Mouse (Mus musculus) heart, adult 2 months (tissue): ENCODE data around the gene Cdc34.

Experiments
- CTCF ChIP-seq: fragments of 200-600 bp; IDR thresholded peaks from 2 replicates; pipeline ENCODE4 v1.8.1; 2022; ENCODE audit warnings: antibody characterized with exemption, mild to moderate bottlenecking, moderate library complexity
- EP300 ChIP-seq: fragments of 200-500 bp; IDR thresholded peaks from 2 replicates; pipeline ENCODE4 v1.6.1; 2011; ENCODE audit warnings: low read depth, low read length, control low read depth; ENCODE audit not compliant: insufficient read depth
- POLR2A ChIP-seq: fragments of 200-500 bp; IDR thresholded peaks from 2 replicates; pipeline ENCODE4 v1.6.1; 2011; ENCODE audit warnings: mild to moderate bottlenecking, low read depth, low read length, control low read depth; ENCODE audit not compliant: insufficient read depth

- no peak for TF ChIP-seq CTCF
- no peak for TF ChIP-seq POLR2A
- no peak for TF ChIP-seq EP300
These were observed 10.5 kb upstream of the Cdc34 start for GRCm38 (mm10) chr10:79671396-79672087.
